Mouse (Mus musculus): ENCODE measurements around the gene Dcun1d1. TPM values are rescaled to one million over a fixed set of nuclear protein-coding genes. Genes with fewer than 3 reads are reported as not detected.

Dcun1d1 gene
- polyA plus RNA-seq, 1 experiment from 2014 or later: 84.4 TPM

DNA sequence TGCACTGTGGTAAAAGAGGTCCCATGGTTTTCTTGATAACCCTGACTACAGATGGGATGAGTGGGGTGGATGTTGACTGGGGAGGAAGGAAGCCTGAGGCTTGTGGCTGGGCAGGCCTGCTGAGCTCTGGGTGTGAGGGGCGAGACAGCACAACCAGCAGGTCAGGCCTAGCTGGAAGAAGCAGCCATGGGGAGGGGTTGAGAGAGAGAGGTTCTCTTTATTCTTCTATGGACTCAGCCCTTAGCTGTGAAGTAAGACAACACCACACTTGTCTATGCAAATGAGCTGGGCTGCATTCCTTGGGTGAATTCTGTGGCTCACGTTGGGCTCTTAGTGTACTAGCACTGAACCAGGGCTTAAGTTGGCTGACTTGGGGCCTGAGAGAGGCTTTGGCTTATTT, 2.8 kb upstream of the Dcun1d1 start:
- no peaks in the 10 kb centered on the region for H3K4me1 ChIP-seq (ENCODE audit: control insufficient read depth, insufficient read depth, low read length)
- no peak overlapping the region for H3K4me3 ChIP-seq (ENCODE audit: low read depth, low read length)
- peak; percentile 11 for DNase-seq (ENCODE audit: low spot score)
- H3K36me3 ChIP-seq (ENCODE audit: control insufficient read depth, insufficient read depth, low read length): peaks cover 6% of the 10 kb centered on the region; the same call in 1 of the 2 replicates
- no peak overlapping the region for H3K9ac ChIP-seq (ENCODE audit: low read depth, low read length)
- H3K27ac ChIP-seq (replicated peaks; ENCODE audit: low read depth, low read length): no peak overlapping the region
- H3K4me2 ChIP-seq (ENCODE audit: low read depth, low read length): no peak overlapping the region
- 0 out of 2 replicates have a peak, but pooled peaks have one; percentile 6 for ATAC-seq (ENCODE audit: low read depth)
- no peaks in the 10 kb centered on the region for H3K9me3 ChIP-seq (ENCODE audit: control insufficient read depth, low read length)
- no peaks in the 10 kb centered on the region for H3K27me3 ChIP-seq (replicated peaks; ENCODE audit: control insufficient read depth, insufficient read depth, low read length)
- WGBS: 45% methylated on average over 2 of the region's 2 CpGs

DNA sequence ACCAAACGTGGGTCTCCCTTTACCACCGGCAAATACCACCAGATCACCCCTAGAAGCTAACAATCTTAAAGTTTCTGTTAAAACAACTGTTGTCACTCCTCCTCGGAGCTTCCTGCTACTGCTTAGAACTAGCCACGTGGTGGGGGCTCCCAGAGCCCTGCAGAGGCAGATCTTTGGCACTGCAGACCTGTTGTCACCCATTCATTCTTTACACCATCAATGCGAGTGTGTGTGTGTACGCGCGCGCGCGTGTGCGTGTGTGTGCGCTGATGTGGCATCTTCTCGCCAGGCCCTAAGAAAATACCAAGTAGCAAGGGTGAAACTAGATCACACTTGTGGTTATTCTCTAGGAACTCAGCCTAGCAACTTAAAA, 3.9 kb downstream of the Dcun1d1 start:
- WGBS: 1% methylated on average over 14 of the region's 14 CpGs
- Histone ChIP-seq H3K4me2 (ENCODE audit: low read depth, low read length) (peak overlapping the region; percentile 86), H3K27ac (replicated peaks; ENCODE audit: low read depth, low read length) (peak overlapping the region; percentile 94), H3K4me1 (ENCODE audit: control insufficient read depth, insufficient read depth, low read length) (peaks cover 11% of the 10 kb centered on the region; the same call in 1 of the 2 replicates), H3K27me3 (replicated peaks; ENCODE audit: control insufficient read depth, insufficient read depth, low read length) (no peaks in the 10 kb centered on the region), H3K36me3 (ENCODE audit: control insufficient read depth, insufficient read depth, low read length) (peaks cover 5% of the 10 kb centered on the region; the same call in 1 of the 2 replicates), H3K9ac (ENCODE audit: low read depth, low read length) (peak overlapping the region; percentile 98), H3K4me3 (ENCODE audit: low read depth, low read length) (peak overlapping the region; percentile 91), H3K9me3 (ENCODE audit: control insufficient read depth, low read length) (no peaks in the 10 kb centered on the region)
- ATAC-seq (ENCODE audit: low read depth): peak; percentile 45; the same call in 1 of the 2 replicates
- DNase-seq (ENCODE audit: low spot score): peak; percentile 80

DNA sequence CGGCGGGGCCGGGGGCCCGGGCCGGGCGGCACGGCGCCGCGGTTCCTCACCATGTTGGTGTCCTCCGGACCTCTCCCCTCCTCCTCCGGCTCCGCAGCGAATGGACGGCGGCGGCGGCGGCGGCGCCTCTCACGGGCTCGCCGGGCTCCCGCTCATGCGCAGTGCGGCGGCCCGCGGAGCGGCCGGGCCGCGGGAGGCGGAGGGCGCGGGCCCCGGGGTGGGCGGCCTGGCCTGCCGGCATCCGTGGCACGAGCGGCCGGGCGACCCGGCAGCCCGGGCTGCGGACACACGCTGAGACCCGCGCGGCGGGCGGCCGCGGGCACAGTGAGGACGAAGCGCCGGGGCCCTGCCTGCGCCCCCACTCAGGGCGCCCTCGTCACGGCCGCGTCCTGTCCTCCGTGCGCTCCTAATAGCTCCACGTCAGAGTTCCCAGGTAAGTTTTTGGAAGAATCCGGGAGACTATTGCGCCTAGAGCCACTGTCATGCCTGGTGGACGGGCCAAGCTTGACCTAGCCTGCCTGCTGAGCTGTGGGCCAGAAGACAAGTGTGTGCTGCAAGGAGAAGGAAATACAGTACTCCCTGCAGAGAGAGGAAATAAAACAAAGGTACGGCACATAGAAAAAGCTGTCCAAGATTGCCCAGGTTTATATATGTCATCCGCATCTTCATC, 4.4 kb downstream of the Dcun1d1 start:
- Histone ChIP-seq H3K9ac (ENCODE audit: low read depth, low read length) (peak overlapping the region; percentile 98), H3K4me1 (ENCODE audit: control insufficient read depth, insufficient read depth, low read length) (peaks cover 11% of the 10 kb centered on the region; the same call in 1 of the 2 replicates), H3K4me2 (ENCODE audit: low read depth, low read length) (peak overlapping the region; percentile 86), H3K9me3 (ENCODE audit: control insufficient read depth, low read length) (no peaks in the 10 kb centered on the region), H3K27me3 (replicated peaks; ENCODE audit: control insufficient read depth, insufficient read depth, low read length) (no peaks in the 10 kb centered on the region), H3K27ac (replicated peaks; ENCODE audit: low read depth, low read length) (peak overlapping the region; percentile 94), H3K4me3 (ENCODE audit: low read depth, low read length) (peak overlapping the region; percentile 91), H3K36me3 (ENCODE audit: control insufficient read depth, insufficient read depth, low read length) (no peaks in the 10 kb centered on the region)
- peak; percentile 95 for ATAC-seq (ENCODE audit: low read depth)
- DNase-seq (ENCODE audit: low spot score): peak; percentile 88
- WGBS: 0% methylated on average over 17 of the region's 73 CpGs

- Histone ChIP-seq H3K27ac (replicated peaks; ENCODE audit: low read depth, low read length) (peak overlapping the region; percentile 94), H3K9ac (ENCODE audit: low read depth, low read length) (peak overlapping the region; percentile 98), H3K27me3 (replicated peaks; ENCODE audit: control insufficient read depth, insufficient read depth, low read length) (no peaks in the 10 kb centered on the region), H3K9me3 (ENCODE audit: control insufficient read depth, low read length) (no peaks in the 10 kb centered on the region), H3K4me2 (ENCODE audit: low read depth, low read length) (peak overlapping the region; percentile 86), H3K4me1 (ENCODE audit: control insufficient read depth, insufficient read depth, low read length) (peaks cover 11% of the 10 kb centered on the region; the same call in 1 of the 2 replicates), H3K4me3 (ENCODE audit: low read depth, low read length) (peak overlapping the region; percentile 91), H3K36me3 (ENCODE audit: control insufficient read depth, insufficient read depth, low read length) (no peaks in the 10 kb centered on the region)
- DNase-seq (ENCODE audit: low spot score) (peak; percentile 65), ATAC-seq (ENCODE audit: low read depth) (peak; percentile 83)
- WGBS: under 1% methylated on average over 32 of the region's 65 CpGs
Observed at GRCm38 (mm10) chr3:35931896-35932727, 5.1 kb downstream of the Dcun1d1 start.

GRCm38 (mm10) chr3:35931359-35931758, 5.9 kb downstream of the Dcun1d1 start:
- DNase-seq (ENCODE audit: low spot score): no peak
- WGBS: 27% methylated on average over 7 of the region's 7 CpGs
- Histone ChIP-seq H3K4me1 (ENCODE audit: control insufficient read depth, insufficient read depth, low read length) (peaks cover 11% of the 10 kb centered on the region; the same call in 1 of the 2 replicates), H3K27me3 (replicated peaks; ENCODE audit: control insufficient read depth, insufficient read depth, low read length) (no peaks in the 10 kb centered on the region), H3K4me3 (ENCODE audit: low read depth, low read length) (peak overlapping the region; percentile 91), H3K9me3 (ENCODE audit: control insufficient read depth, low read length) (no peaks in the 10 kb centered on the region), H3K9ac (ENCODE audit: low read depth, low read length) (peak overlapping the region; percentile 98), H3K36me3 (ENCODE audit: control insufficient read depth, insufficient read depth, low read length) (no peaks in the 10 kb centered on the region), H3K4me2 (ENCODE audit: low read depth, low read length) (peak overlapping the region; percentile 86), H3K27ac (replicated peaks; ENCODE audit: low read depth, low read length) (peak overlapping the region; percentile 94; the same call in 1 of the 2 replicates)
- ATAC-seq (ENCODE audit: low read depth): no peak

GRCm38 (mm10) chr3:35929831-35930230, 7.4 kb downstream of the Dcun1d1 start:
- ATAC-seq (ENCODE audit: low read depth): no peak
- no peak overlapping the region for H3K4me3 ChIP-seq (ENCODE audit: low read depth, low read length)
- H3K4me1 ChIP-seq (ENCODE audit: control insufficient read depth, insufficient read depth, low read length): peaks cover 11% of the 10 kb centered on the region; the same call in 1 of the 2 replicates
- no peak overlapping the region for H3K9ac ChIP-seq (ENCODE audit: low read depth, low read length)
- 42% methylated on average over 8 of the region's 8 CpGs for WGBS
- no peak overlapping the region for H3K27ac ChIP-seq (replicated peaks; ENCODE audit: low read depth, low read length)
- no peaks in the 10 kb centered on the region for H3K9me3 ChIP-seq (ENCODE audit: control insufficient read depth, low read length)
- peak overlapping the region; percentile 5; the same call in 1 of the 2 replicates for H3K4me2 ChIP-seq (ENCODE audit: low read depth, low read length)
- H3K27me3 ChIP-seq (replicated peaks; ENCODE audit: control insufficient read depth, insufficient read depth, low read length): no peaks in the 10 kb centered on the region
- DNase-seq (ENCODE audit: low spot score): peak; percentile 12
- no peaks in the 10 kb centered on the region for H3K36me3 ChIP-seq (ENCODE audit: control insufficient read depth, insufficient read depth, low read length)

DNA sequence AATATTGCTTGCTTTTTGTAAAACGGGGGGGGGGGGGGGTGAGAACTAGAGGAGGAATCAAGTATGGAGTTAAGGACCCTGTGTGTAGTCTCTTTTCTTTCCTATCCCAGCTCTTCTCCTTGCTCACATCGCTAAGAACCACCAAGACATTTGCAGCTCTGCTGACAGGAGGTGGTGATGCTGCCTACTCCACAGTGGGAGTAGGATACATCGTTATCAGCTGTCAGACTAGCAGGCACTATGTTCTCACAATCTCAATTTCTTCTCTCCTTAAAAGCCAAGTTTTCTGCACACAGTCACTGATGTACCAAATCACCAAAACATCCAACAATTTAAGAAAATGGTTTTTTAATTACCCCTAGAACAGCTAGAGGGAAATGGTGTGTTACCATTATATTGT, 7.8 kb downstream of the Dcun1d1 start:
- ATAC-seq (ENCODE audit: low read depth): no peak
- Histone ChIP-seq H3K4me1 (ENCODE audit: control insufficient read depth, insufficient read depth, low read length) (peaks cover 11% of the 10 kb centered on the region; the same call in 1 of the 2 replicates), H3K4me2 (ENCODE audit: low read depth, low read length) (no peak overlapping the region), H3K36me3 (ENCODE audit: control insufficient read depth, insufficient read depth, low read length) (no peaks in the 10 kb centered on the region), H3K4me3 (ENCODE audit: low read depth, low read length) (no peak overlapping the region), H3K27me3 (replicated peaks; ENCODE audit: control insufficient read depth, insufficient read depth, low read length) (no peaks in the 10 kb centered on the region), H3K9ac (ENCODE audit: low read depth, low read length) (no peak overlapping the region), H3K9me3 (ENCODE audit: control insufficient read depth, low read length) (no peaks in the 10 kb centered on the region), H3K27ac (replicated peaks; ENCODE audit: low read depth, low read length) (no peak overlapping the region)
- 60% methylated on average over 3 of the region's 3 CpGs for WGBS
- DNase-seq (ENCODE audit: low spot score): no peak

DNA sequence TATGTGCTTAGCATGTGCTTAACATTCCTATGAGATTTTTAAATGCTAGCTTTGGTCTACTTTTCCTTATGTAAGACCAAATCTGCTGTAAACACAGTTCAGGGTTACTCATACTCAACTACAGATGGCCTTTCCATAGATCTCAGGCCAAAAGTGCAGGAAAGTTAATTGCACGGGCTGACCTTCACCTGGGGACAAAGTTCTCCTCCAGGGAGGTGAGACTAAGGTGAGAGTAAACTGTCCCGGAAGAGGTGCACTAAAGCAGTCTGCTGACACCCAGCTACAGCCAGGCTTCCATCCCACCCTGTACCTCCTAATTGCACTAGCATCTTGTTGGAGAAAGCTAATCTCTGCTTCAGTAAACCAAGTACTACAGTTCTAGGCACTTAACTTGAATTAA, 11.4 kb downstream of the Dcun1d1 start:
- ATAC-seq (ENCODE audit: low read depth) (no peak), DNase-seq (ENCODE audit: low spot score) (no peak)
- Histone ChIP-seq H3K4me3 (ENCODE audit: low read depth, low read length) (no peak overlapping the region), H3K27ac (replicated peaks; ENCODE audit: low read depth, low read length) (no peak overlapping the region), H3K27me3 (replicated peaks; ENCODE audit: control insufficient read depth, insufficient read depth, low read length) (no peaks in the 10 kb centered on the region), H3K9ac (ENCODE audit: low read depth, low read length) (no peak overlapping the region), H3K4me1 (ENCODE audit: control insufficient read depth, insufficient read depth, low read length) (peaks cover 4% of the 10 kb centered on the region; the same call in 1 of the 2 replicates), H3K9me3 (ENCODE audit: control insufficient read depth, low read length) (no peaks in the 10 kb centered on the region), H3K4me2 (ENCODE audit: low read depth, low read length) (no peak overlapping the region), H3K36me3 (ENCODE audit: control insufficient read depth, insufficient read depth, low read length) (no peaks in the 10 kb centered on the region)
- WGBS: 75% methylated on average over 2 of the region's 2 CpGs

All from embryonic facial prominence, embryonic 14.5 days (tissue).